In the genomic region with DNA sequence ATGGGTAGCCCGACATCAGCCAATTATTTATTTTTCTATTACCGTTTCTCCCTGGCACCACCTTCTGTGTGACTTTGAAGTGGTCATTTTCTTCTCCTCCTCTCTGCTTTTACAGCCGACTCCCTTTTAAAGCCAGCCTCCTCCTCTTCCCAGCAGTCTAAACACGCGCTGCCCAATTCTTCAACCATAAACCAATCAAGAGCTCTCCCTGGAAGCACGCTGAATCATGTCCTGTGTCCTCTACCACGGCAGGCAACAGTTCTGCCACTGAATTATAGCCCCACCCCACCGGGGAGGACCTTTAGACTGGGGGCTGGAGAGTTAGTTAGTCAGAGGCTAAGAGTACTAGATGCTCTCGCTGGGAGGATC, we compare ENCODE assay signal across 9 mouse cellular contexts. TPM values are rescaled to one million over a fixed set of nuclear protein-coding genes. Genes with fewer than 3 reads are reported as not detected.
DNase-seq lines count a peak whose midpoint lies in the region; ATAC-seq and TF ChIP-seq lines count a peak whose summit lies in the region.
"Had no signal": no experiment of that assay in that cellular context is flagged by ENCODE, and none has a peak within 500 bp of the region (broad histone marks: within the 10 kb centered on the region; RNA-seq: fewer than 3 reads in every experiment).

No protein-coding gene starts in this region.

- H3K9ac ChIP-seq in heart, embryonic 13.5 days, result no peak overlapping the region
- no peak overlapping the region for H3K9ac ChIP-seq in stomach, postnatal 0 days (ENCODE audit: low read length)
- H3K9ac ChIP-seq in midbrain, embryonic 11.5 days (ENCODE audit: low read length), result no peak overlapping the region
- H3K9ac ChIP-seq: limb, embryonic 15.5 days had no signal

- TF ChIP-seq EP300 in stomach, postnatal 0 days (optimal IDR thresholded peaks at IDR 0.05), result no peak

- TF ChIP-seq CTCF in stomach, postnatal 0 days (IDR thresholded peaks at IDR 0.05; ENCODE audit: low read depth), result no peak

- no peaks in the 10 kb centered on the region for H3K27me3 ChIP-seq in heart, embryonic 13.5 days (replicated peaks)
- H3K27me3 ChIP-seq in stomach, postnatal 0 days (ENCODE audit: control insufficient read depth, insufficient read depth, low read length), result no peaks in the 10 kb centered on the region
- H3K27me3 ChIP-seq in midbrain, embryonic 11.5 days (ENCODE audit: control insufficient read depth, insufficient read depth, low read length), result no peaks in the 10 kb centered on the region
- H3K27me3 ChIP-seq: limb, embryonic 15.5 days had no signal

- H3K4me3 ChIP-seq in heart, embryonic 13.5 days, result no peak overlapping the region
- no peak overlapping the region for H3K4me3 ChIP-seq in stomach, postnatal 0 days (ENCODE audit: low read depth, low read length)
- no peak overlapping the region for H3K4me3 ChIP-seq in midbrain, embryonic 11.5 days (ENCODE audit: low read depth, low read length)
- H3K4me3 ChIP-seq: limb, embryonic 15.5 days had no signal

- H3K4me1 ChIP-seq in heart, embryonic 13.5 days, result peaks cover 14% of the 10 kb centered on the region
- H3K4me1 ChIP-seq in stomach, postnatal 0 days (replicated peaks; ENCODE audit: control insufficient read depth, insufficient read depth), result peaks cover 3% of the 10 kb centered on the region; the same call in 1 of the 2 replicates
- no peaks in the 10 kb centered on the region for H3K4me1 ChIP-seq in midbrain, embryonic 11.5 days (ENCODE audit: control insufficient read depth, insufficient read depth, low read length)

- H3K9me3 ChIP-seq in heart, embryonic 13.5 days, result no peaks in the 10 kb centered on the region
- no peaks in the 10 kb centered on the region for H3K9me3 ChIP-seq in stomach, postnatal 0 days (ENCODE audit: control insufficient read depth, low read length)
- H3K9me3 ChIP-seq in midbrain, embryonic 11.5 days (ENCODE audit: control insufficient read depth, low read length), result no peaks in the 10 kb centered on the region
- H3K9me3 ChIP-seq: limb, embryonic 15.5 days had no signal

- H3K4me2 ChIP-seq in heart, embryonic 13.5 days, result no peak overlapping the region
- no peak overlapping the region for H3K4me2 ChIP-seq in stomach, postnatal 0 days (replicated peaks; ENCODE audit: low read depth)
- H3K4me2 ChIP-seq in midbrain, embryonic 11.5 days, result no peak overlapping the region
- H3K4me2 ChIP-seq: limb, embryonic 15.5 days had no signal

- no peak for ATAC-seq in heart, embryonic 13.5 days (ENCODE audit: extremely low read depth, insufficient number of reproducible peaks, low FRiP score, low TSS enrichment)
- ATAC-seq in stomach, postnatal 0 days (ENCODE audit: low FRiP score, low TSS enrichment), result peak; percentile 90
- ATAC-seq in midbrain, embryonic 11.5 days (ENCODE audit: low FRiP score), result no peak

- 53% methylated on average over 9 of the region's 9 CpGs for WGBS in heart, embryonic 13.5 days
- WGBS in stomach, postnatal 0 days, result 30% methylated on average over 9 of the region's 9 CpGs
- WGBS in midbrain, embryonic 11.5 days, result 74% methylated on average over 9 of the region's 9 CpGs

- no peaks in the 10 kb centered on the region for H3K36me3 ChIP-seq in heart, embryonic 13.5 days
- H3K36me3 ChIP-seq in stomach, postnatal 0 days (ENCODE audit: control insufficient read depth, insufficient read depth, low read length), result no peaks in the 10 kb centered on the region
- H3K36me3 ChIP-seq in midbrain, embryonic 11.5 days (ENCODE audit: control insufficient read depth, insufficient read depth, low read length), result no peaks in the 10 kb centered on the region
- H3K36me3 ChIP-seq: limb, embryonic 15.5 days had no signal

- H3K27ac ChIP-seq in heart, embryonic 13.5 days (replicated peaks), result peak overlapping the region; percentile 55; the same call in 1 of the 2 replicates
- H3K27ac ChIP-seq in stomach, postnatal 0 days (replicated peaks), result peak overlapping the region; percentile 65
- H3K27ac ChIP-seq in midbrain, embryonic 11.5 days (ENCODE audit: low read depth, low read length), result no peak overlapping the region
- H3K27ac ChIP-seq: limb, embryonic 15.5 days had no signal

- DNase-seq in urinary bladder, postnatal 14 days (ENCODE audit: low spot score), result peak; percentile 51
- no peak for DNase-seq in urinary bladder, adult 2 months (ENCODE audit: low spot score)
- peak; percentile 43 to 61 for DNase-seq in kidney, postnatal 4 days
- peak; percentile 60 for DNase-seq in stomach, postnatal 0 days (ENCODE audit: low spot score)
- DNase-seq in midbrain, embryonic 11.5 days (ENCODE audit: low spot score, missing footprints), result no peak
- no peak for DNase-seq in right cerebral cortex, postnatal 25 days
- no peak for DNase-seq in spleen, adult 12 weeks (ENCODE audit: low spot score)

RNA-seq across cellular contexts. Expression of a gene that starts 10.5 kb away (rescaled TPM):
- polyA plus RNA-seq in urinary bladder, adult 2 months (2012; rRNA removed), result 52.4 and 64.7 TPM in 2 replicates
- polyA plus RNA-seq in heart, embryonic 13.5 days (2015; fragmentation: Nextera tagmentation; extraction: Ambion mirVana), result 43.6 and 46.7 TPM in 2 replicates
- 28.5 and 34.8 TPM in 2 replicates for polyA plus RNA-seq in stomach, postnatal 0 days (2015; fragmentation: Nextera tagmentation; extraction: Ambion mirVana)
- polyA plus RNA-seq in midbrain, embryonic 11.5 days (2014; fragmentation: Nextera tagmentation; extraction: Ambion mirVana), result 60.0 and 60.4 TPM in 2 replicates

RNA-seq across cellular contexts. Expression of a gene that starts 32.7 kb away (rescaled TPM):
- 25.4 and 31.6 TPM in 2 replicates for polyA plus RNA-seq in urinary bladder, adult 2 months (2012; rRNA removed)
- 6.7 and 7.2 TPM in 2 replicates for polyA plus RNA-seq in heart, embryonic 13.5 days (2015; fragmentation: Nextera tagmentation; extraction: Ambion mirVana)
- polyA plus RNA-seq in stomach, postnatal 0 days (2015; fragmentation: Nextera tagmentation; extraction: Ambion mirVana), result 4.6 and 5.2 TPM in 2 replicates
- polyA plus RNA-seq in midbrain, embryonic 11.5 days (2014; fragmentation: Nextera tagmentation; extraction: Ambion mirVana), result 11.3 and 13.0 TPM in 2 replicates

Comparison
In these comparisons a context has a peak if more than half of its experiments do, and no peak if none do; other contexts are left out.
1. DNase-seq: peak in urinary bladder, postnatal 14 days (single experiment), kidney, postnatal 4 days (2 of 2) and stomach, postnatal 0 days (single experiment); none in urinary bladder, adult 2 months (single experiment), midbrain, embryonic 11.5 days (single experiment), right cerebral cortex, postnatal 25 days (single experiment) and spleen, adult 12 weeks (single experiment).